Mouse (Mus musculus) urinary bladder, postnatal 0 days (tissue): Measurements from ENCODE around the gene Scgb2b19. TPM values are rescaled to one million over a fixed set of nuclear protein-coding genes. Genes with fewer than 3 reads are reported as not detected.

Experiments
- polyA plus RNA-seq: library from polyadenylated mRNA; unstranded; fragments of >200 nt; fragmentation: Nextera tagmentation; extraction: Ambion mirVana; gene quantifications from 2 replicates; pipeline ENCODE4 v1.2.1, GENCODE M21; 2015

Gene Scgb2b19
- not detected in 2 replicates for polyA plus RNA-seq

GRCm38 (mm10) chr7:33280238-33280637 lies at the start of gene Scgb2b19:
Gene Scgb2b19, minus strand, starts transcription at chr7:33280338.

GRCm38 (mm10) chr7:33286991-33287390 lies 6.9 kb upstream of the Scgb2b19 start, which contains the start of gene Scgb1b19:
Gene Scgb1b19, plus strand, starts transcription at chr7:33287291.

Other genes starting within 250 kb of the Scgb2b19 start
- not detected in 2 replicates for gene Scgb2b17, start 223.8 kb downstream of the Scgb2b19 start, polyA plus RNA-seq
- gene Scgb1b17, start 216.9 kb downstream of the Scgb2b19 start, polyA plus RNA-seq: not detected in 2 replicates
- gene Scgb2b18, start 106.5 kb downstream of the Scgb2b19 start, polyA plus RNA-seq: not detected in 2 replicates
- gene Scgb1b18, start 94.8 kb downstream of the Scgb2b19 start, polyA plus RNA-seq: not detected in 2 replicates
- gene Scgb1b19, start 7.0 kb upstream of the Scgb2b19 start, polyA plus RNA-seq: not detected in 2 replicates
- not detected in 2 replicates for gene Scgb2b20, start 86.0 kb upstream of the Scgb2b19 start, polyA plus RNA-seq
- not detected in 2 replicates for gene Scgb1b20, start 92.9 kb upstream of the Scgb2b19 start, polyA plus RNA-seq
- not detected in 2 replicates for gene Scgb2b21, start 240.1 kb upstream of the Scgb2b19 start, polyA plus RNA-seq